Mouse (Mus musculus): Measurements from ENCODE around the gene Sfta2. TPM values are rescaled to one million over a fixed set of nuclear protein-coding genes. Genes with fewer than 3 reads are reported as not detected.

The Sfta2 gene
- polyA plus RNA-seq, 1 experiment, result not detected

GRCm38 (mm10) chr17:35667334-35668065 is 66.2 kb downstream of the Sfta2 start, which contains the start of gene Vars2:
Gene Vars2, minus strand, starts transcription at chr17:35667592.
- DNase-seq (ENCODE audit: low read depth, low spot score), result peak; percentile 70
- under 1% methylated on average over 61 of the region's 61 CpGs for WGBS

GRCm38 (mm10) chr17:35669731-35670130 is 68.4 kb downstream of the Sfta2 start:
- WGBS, result 93% methylated on average over 9 of the region's 9 CpGs
- DNase-seq (ENCODE audit: low read depth, low spot score), result no peak

GRCm38 (mm10) chr17:35671846-35672245 is 70.5 kb downstream of the Sfta2 start:
- DNase-seq (ENCODE audit: low read depth, low spot score), result no peak
- WGBS, result 90% methylated on average over 6 of the region's 6 CpGs

- 89% methylated on average over 6 of the region's 6 CpGs for WGBS
- no peak for DNase-seq (ENCODE audit: low read depth, low spot score)
Observed at GRCm38 (mm10) chr17:35672527-35672926, 71.2 kb downstream of the Sfta2 start.

GRCm38 (mm10) chr17:35673416-35674035 is 72.2 kb downstream of the Sfta2 start, which contains the start of gene Gtf2h4:
Gene Gtf2h4, minus strand, starts transcription at chr17:35673739.
- peak; percentile 96 for DNase-seq (ENCODE audit: low read depth, low spot score)

GRCm38 (mm10) chr17:35680591-35680990 is 79.2 kb downstream of the Sfta2 start:
- no peak for DNase-seq (ENCODE audit: low read depth, low spot score)
- WGBS, result 41% methylated on average over 6 of the region's 6 CpGs

More at GRCm38 (mm10) chr17:35673416-35674035, 72.2 kb downstream of the Sfta2 start, which contains the start of gene Gtf2h4:
- under 1% methylated on average over 23 of the region's 23 CpGs for WGBS

GRCm38 (mm10) chr17:35681986-35682385 is 80.6 kb downstream of the Sfta2 start:
- no peak for DNase-seq (ENCODE audit: low read depth, low spot score)
- 86% methylated on average over 13 of the region's 13 CpGs for WGBS

- no peak for DNase-seq (ENCODE audit: low read depth, low spot score)
- WGBS, result 86% methylated on average over 9 of the region's 9 CpGs
Observed at GRCm38 (mm10) chr17:35685061-35685460, 83.7 kb downstream of the Sfta2 start.

GRCm38 (mm10) chr17:35688347-35689175 is 87.2 kb downstream of the Sfta2 start:
- DNase-seq (ENCODE audit: low read depth, low spot score), result no peak
- WGBS, result 80% methylated on average over 25 of the region's 25 CpGs

- no peak for DNase-seq (ENCODE audit: low read depth, low spot score)
- 88% methylated on average over 18 of the region's 18 CpGs for WGBS
Observed at GRCm38 (mm10) chr17:35689936-35690645, 88.7 kb downstream of the Sfta2 start.

GRCm38 (mm10) chr17:35691811-35692210 is 90.5 kb downstream of the Sfta2 start:
- 92% methylated on average over 4 of the region's 4 CpGs for WGBS

GRCm38 (mm10) chr17:35692368-35692767 is 91.0 kb downstream of the Sfta2 start:
- 89% methylated on average over 4 of the region's 4 CpGs for WGBS
- no peak for DNase-seq (ENCODE audit: low read depth, low spot score)

More at GRCm38 (mm10) chr17:35691811-35692210, 90.5 kb downstream of the Sfta2 start:
- no peak for DNase-seq (ENCODE audit: low read depth, low spot score)

- no peak for DNase-seq (ENCODE audit: low read depth, low spot score)
- 83% methylated on average over 5 of the region's 5 CpGs for WGBS
Observed at GRCm38 (mm10) chr17:35693906-35694305, 92.6 kb downstream of the Sfta2 start.

- WGBS, result 95% methylated on average over 2 of the region's 2 CpGs
Observed at GRCm38 (mm10) chr17:35695289-35695688, 93.9 kb downstream of the Sfta2 start.

GRCm38 (mm10) chr17:35696691-35697090 is 95.3 kb downstream of the Sfta2 start:
- no peak for DNase-seq (ENCODE audit: low read depth, low spot score)

More at GRCm38 (mm10) chr17:35695289-35695688, 93.9 kb downstream of the Sfta2 start:
- no peak for DNase-seq (ENCODE audit: low read depth, low spot score)

GRCm38 (mm10) chr17:35697429-35697758 is 96.0 kb downstream of the Sfta2 start:
- 29% methylated on average over 1 of the region's 1 CpGs for WGBS
- no peak for DNase-seq (ENCODE audit: low read depth, low spot score)

More at GRCm38 (mm10) chr17:35696691-35697090, 95.3 kb downstream of the Sfta2 start:
- 11% methylated on average over 6 of the region's 6 CpGs for WGBS

- 9% methylated on average over 16 of the region's 16 CpGs for WGBS
- no peak for DNase-seq (ENCODE audit: low read depth, low spot score)
Observed at GRCm38 (mm10) chr17:35697759-35698500, 96.6 kb downstream of the Sfta2 start.

GRCm38 (mm10) chr17:35698501-35698883 is 97.1 kb downstream of the Sfta2 start:
- WGBS, result 46% methylated on average over 5 of the region's 5 CpGs
- DNase-seq (ENCODE audit: low read depth, low spot score), result no peak

GRCm38 (mm10) chr17:35699919-35700318 is 98.6 kb downstream of the Sfta2 start:
- 4% methylated on average over 19 of the region's 19 CpGs for WGBS
- peak; percentile 78 for DNase-seq (ENCODE audit: low read depth, low spot score)
